Mouse (Mus musculus) cerebellum, adult 18-20 months (tissue): Measurements from ENCODE around the gene Wdr49.

Experiments
- DNase-seq, 2 experiments: peaks; one replicate each; pipeline ENCODE4 v3.0.0; 2021

Gene Wdr49

GRCm38 (mm10) chr3:75482056-75482455, at the start of gene Wdr49:
Gene Wdr49, minus strand, starts transcription at chr3:75482156.
- no peak for DNase-seq

- DNase-seq: no peak
Observed at GRCm38 (mm10) chr3:75531074-75531473, 49.1 kb upstream of the Wdr49 start.

GRCm38 (mm10) chr3:75522527-75522926, 40.6 kb upstream of the Wdr49 start:
- DNase-seq: no peak

GRCm38 (mm10) chr3:75521314-75521713, 39.4 kb upstream of the Wdr49 start:
- no peak for DNase-seq

- DNase-seq: peak; percentile 11 to 18
Observed at GRCm38 (mm10) chr3:75517631-75518250, 35.8 kb upstream of the Wdr49 start.

GRCm38 (mm10) chr3:75498961-75499960, 17.3 kb upstream of the Wdr49 start:
- DNase-seq: no peak

GRCm38 (mm10) chr3:75492913-75493312, 11.0 kb upstream of the Wdr49 start:
- no peak for DNase-seq

- DNase-seq: no peak
Observed at GRCm38 (mm10) chr3:75475106-75475505, 6.8 kb downstream of the Wdr49 start.

- no peak for DNase-seq
Observed at GRCm38 (mm10) chr3:75474657-75475056, 7.3 kb downstream of the Wdr49 start.

GRCm38 (mm10) chr3:75468154-75468553, 13.8 kb downstream of the Wdr49 start:
- no peak for DNase-seq

GRCm38 (mm10) chr3:75430564-75431181, 51.3 kb downstream of the Wdr49 start:
- DNase-seq: no peak

- no peak for DNase-seq
Observed at GRCm38 (mm10) chr3:75395918-75396317, 86.0 kb downstream of the Wdr49 start.

- no peak for DNase-seq
Observed at GRCm38 (mm10) chr3:75395121-75395895, 86.6 kb downstream of the Wdr49 start.

- DNase-seq: no peak
Observed at GRCm38 (mm10) chr3:75394487-75394886, 87.5 kb downstream of the Wdr49 start.

GRCm38 (mm10) chr3:75381776-75382175, 100.2 kb downstream of the Wdr49 start:
- DNase-seq: no peak

- DNase-seq: no peak
Observed at GRCm38 (mm10) chr3:75353972-75354371, 128.0 kb downstream of the Wdr49 start.

GRCm38 (mm10) chr3:75337196-75337595, 144.8 kb downstream of the Wdr49 start:
- DNase-seq: no peak

- no peak for DNase-seq
Observed at GRCm38 (mm10) chr3:75320999-75321398, 161.0 kb downstream of the Wdr49 start.

- no peak for DNase-seq
Observed at GRCm38 (mm10) chr3:75308861-75309260, 173.1 kb downstream of the Wdr49 start.

GRCm38 (mm10) chr3:75308228-75308627, 173.7 kb downstream of the Wdr49 start:
- DNase-seq: no peak

GRCm38 (mm10) chr3:75305584-75305983, 176.4 kb downstream of the Wdr49 start:
- no peak for DNase-seq

GRCm38 (mm10) chr3:75304621-75305020, 177.3 kb downstream of the Wdr49 start:
- DNase-seq: no peak

- no peak for DNase-seq
Observed at GRCm38 (mm10) chr3:75301072-75301471, 180.9 kb downstream of the Wdr49 start.
